Mouse (Mus musculus): Measurements from ENCODE around the gene Dus4l. TPM values are rescaled to one million over a fixed set of nuclear protein-coding genes. Genes with fewer than 3 reads are reported as not detected.
A peak's percentile ranks its signal among the peaks of the same experiment; 100 is the strongest.
"Not testable (repeated sequence)": the region's sequence is repeated elsewhere in the genome, so short reads cannot be mapped to it uniquely, and the experiment has no call there.

Gene Dus4l
- polyA plus RNA-seq, 1 experiment from 2014 or later = 3.8 TPM

GRCm38 (mm10) chr12:31634343-31635239 lies 20.0 kb downstream of the Dus4l start, which contains the start of gene Bcap29:
Gene Bcap29, minus strand, starts transcription at chr12:31634658.
- no peak for TF ChIP-seq CTCF (IDR thresholded peaks at IDR 0.05; ENCODE audit: low read depth)
- no peak for TF ChIP-seq EP300 (IDR thresholded peaks at IDR 0.05; ENCODE audit: low read depth)
- WGBS (ENCODE audit: insufficient replicate concordance) = 1% methylated on average over 66 of the region's 73 CpGs
- peak within 1 kb of the TSS; percentile 84 for H3K9ac ChIP-seq (replicated peaks)
- H3K27ac ChIP-seq (ENCODE audit: low read depth) = peak within 1 kb of the TSS; percentile 49; the same call in 1 of the 2 replicates
- ATAC-seq (peak; percentile 99), DNase-seq (peak; percentile 88)
- H3K4me2 ChIP-seq (ENCODE audit: low read depth, low read length) = peak within 1 kb of the TSS; percentile 93
- H3K36me3 ChIP-seq (replicated peaks; ENCODE audit: insufficient read depth, low read length) = no peaks in the 10 kb centered on the region
- H3K4me3 ChIP-seq (ENCODE audit: low read depth, low read length) = peak within 1 kb of the TSS; percentile 62
- H3K27me3 ChIP-seq (ENCODE audit: insufficient read depth, low read length) = no peaks in the 10 kb centered on the region
- H3K4me1 ChIP-seq (ENCODE audit: insufficient read depth) = peaks cover 8% of the 10 kb centered on the region; the same call in 1 of the 2 replicates
- H3K9me3 ChIP-seq (ENCODE audit: low read length) = no peaks in the 10 kb centered on the region

DNA sequence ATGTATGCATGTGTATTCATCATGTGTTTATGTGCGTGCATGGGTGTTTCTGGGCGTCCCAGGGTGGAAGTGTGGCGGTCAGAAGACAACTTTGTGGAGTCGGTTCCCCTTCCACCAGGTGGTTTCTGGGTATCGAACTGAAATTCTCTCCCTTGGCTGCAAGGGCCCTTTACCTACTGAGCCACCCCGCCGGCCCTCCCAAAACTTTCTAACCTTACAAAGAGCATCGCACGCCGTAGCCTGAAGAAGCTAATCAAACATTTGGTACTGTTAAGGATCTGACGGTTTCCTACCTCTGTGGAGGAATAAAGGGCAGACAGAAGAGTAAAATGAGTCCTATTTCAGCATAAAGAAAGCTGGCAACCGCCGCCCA lies 20.7 kb downstream of the Dus4l start:
- H3K27ac ChIP-seq (ENCODE audit: low read depth) = peak overlapping the region; percentile 49; the same call in 1 of the 2 replicates
- ATAC-seq (peak; percentile 53), DNase-seq (peak; percentile 40)
- H3K27me3 ChIP-seq (ENCODE audit: insufficient read depth, low read length) = no peaks in the 10 kb centered on the region
- H3K4me3 ChIP-seq (ENCODE audit: low read depth, low read length) = peak overlapping the region; percentile 62
- H3K9ac ChIP-seq (replicated peaks) = peak overlapping the region; percentile 84
- no peaks in the 10 kb centered on the region for H3K9me3 ChIP-seq (ENCODE audit: low read length)
- WGBS (ENCODE audit: insufficient replicate concordance) = 6% methylated on average over 13 of the region's 13 CpGs
- peaks cover 8% of the 10 kb centered on the region; the same call in 1 of the 2 replicates for H3K4me1 ChIP-seq (ENCODE audit: insufficient read depth)
- 0 out of 2 replicates have a peak, but pooled peaks cover 1% of the 10 kb centered on the region for H3K36me3 ChIP-seq (replicated peaks; ENCODE audit: insufficient read depth, low read length)
- TF ChIP-seq EP300 (IDR thresholded peaks at IDR 0.05; ENCODE audit: low read depth) = no peak
- TF ChIP-seq CTCF (IDR thresholded peaks at IDR 0.05; ENCODE audit: low read depth) = no peak
- H3K4me2 ChIP-seq (ENCODE audit: low read depth, low read length) = peak overlapping the region; percentile 93

GRCm38 (mm10) chr12:31628396-31628795 lies 26.2 kb downstream of the Dus4l start:
- H3K4me2 ChIP-seq (ENCODE audit: low read depth, low read length); H3K9me3 ChIP-seq (ENCODE audit: low read length); H3K9ac ChIP-seq (replicated peaks); H3K4me1 ChIP-seq (ENCODE audit: insufficient read depth); H3K4me3 ChIP-seq (ENCODE audit: low read depth, low read length); H3K27me3 ChIP-seq (ENCODE audit: insufficient read depth, low read length); ATAC-seq; H3K27ac ChIP-seq (ENCODE audit: low read depth); DNase-seq: not testable (repeated sequence)
- H3K36me3 ChIP-seq (replicated peaks; ENCODE audit: insufficient read depth, low read length) = peaks cover 15% of the 10 kb centered on the region
- 92% methylated on average over 9 of the region's 9 CpGs for WGBS (ENCODE audit: insufficient replicate concordance)

- Histone ChIP-seq H3K36me3 (replicated peaks; ENCODE audit: insufficient read depth, low read length) (peaks cover 15% of the 10 kb centered on the region), H3K4me1 (ENCODE audit: insufficient read depth) (no peaks in the 10 kb centered on the region), H3K9me3 (ENCODE audit: low read length) (no peaks in the 10 kb centered on the region), H3K4me3 (ENCODE audit: low read depth, low read length) (no peak overlapping the region), H3K9ac (replicated peaks) (no peak overlapping the region), H3K27me3 (ENCODE audit: insufficient read depth, low read length) (no peaks in the 10 kb centered on the region), H3K27ac (ENCODE audit: low read depth) (no peak overlapping the region), H3K4me2 (ENCODE audit: low read depth, low read length) (no peak overlapping the region)
- no peak for TF ChIP-seq EP300 (IDR thresholded peaks at IDR 0.05; ENCODE audit: low read depth)
- TF ChIP-seq CTCF (IDR thresholded peaks at IDR 0.05; ENCODE audit: low read depth) = no peak
- ATAC-seq (no peak), DNase-seq (no peak)
- 84% methylated on average over 1 of the region's 1 CpGs for WGBS (ENCODE audit: insufficient replicate concordance)
These were observed 29.6 kb downstream of the Dus4l start for GRCm38 (mm10) chr12:31625016-31625415.

- no peak for TF ChIP-seq EP300 (IDR thresholded peaks at IDR 0.05; ENCODE audit: low read depth)
- TF ChIP-seq CTCF (IDR thresholded peaks at IDR 0.05; ENCODE audit: low read depth) = peak; percentile 28
- Histone ChIP-seq H3K9me3 (ENCODE audit: low read length) (no peaks in the 10 kb centered on the region), H3K27ac (ENCODE audit: low read depth) (no peak overlapping the region), H3K27me3 (ENCODE audit: insufficient read depth, low read length) (no peaks in the 10 kb centered on the region), H3K4me1 (ENCODE audit: insufficient read depth) (no peaks in the 10 kb centered on the region), H3K9ac (replicated peaks) (no peak overlapping the region), H3K36me3 (replicated peaks; ENCODE audit: insufficient read depth, low read length) (peaks cover 11% of the 10 kb centered on the region; the same call in 1 of the 2 replicates), H3K4me3 (ENCODE audit: low read depth, low read length) (no peak overlapping the region), H3K4me2 (ENCODE audit: low read depth, low read length) (no peak overlapping the region)
- ATAC-seq = no peak
- 84% methylated on average over 8 of the region's 8 CpGs for WGBS (ENCODE audit: insufficient replicate concordance)
- DNase-seq = no peak
These were observed 34.5 kb downstream of the Dus4l start for GRCm38 (mm10) chr12:31620106-31620505.

- Histone ChIP-seq H3K9ac (replicated peaks) (no peak overlapping the region), H3K27ac (ENCODE audit: low read depth) (no peak overlapping the region), H3K27me3 (ENCODE audit: insufficient read depth, low read length) (no peaks in the 10 kb centered on the region), H3K4me1 (ENCODE audit: insufficient read depth) (no peaks in the 10 kb centered on the region), H3K9me3 (ENCODE audit: low read length) (no peaks in the 10 kb centered on the region), H3K4me2 (ENCODE audit: low read depth, low read length) (no peak overlapping the region), H3K36me3 (replicated peaks; ENCODE audit: insufficient read depth, low read length) (0 out of 2 replicates have a peak, but pooled peaks cover 14% of the 10 kb centered on the region), H3K4me3 (ENCODE audit: low read depth, low read length) (no peak overlapping the region)
- TF ChIP-seq CTCF (IDR thresholded peaks at IDR 0.05; ENCODE audit: low read depth) (no peak), EP300 (IDR thresholded peaks at IDR 0.05; ENCODE audit: low read depth) (no peak)
- 72% methylated on average over 4 of the region's 4 CpGs for WGBS (ENCODE audit: insufficient replicate concordance)
- no peak for ATAC-seq
- no peak for DNase-seq
These were observed 41.3 kb downstream of the Dus4l start for GRCm38 (mm10) chr12:31613353-31613752.
